Mouse (Mus musculus): ENCODE measurements at regions not wholly inside any gene's neighbourhood (a gene's known extent, or its start where the extent isn't known, plus 50 kb on each side); places are given as distances from the start of the nearest gene placed in this dataset.

GRCm38 (mm10) chr12:45659612-45660011 is 585.1 kb upstream of the Stxbp6 start:
- DNase-seq (ENCODE audit: extremely low read depth), result no peak

GRCm38 (mm10) chr12:45656574-45656973 is 582.1 kb upstream of the Stxbp6 start:
- no peak for TF ChIP-seq CHD1 (IDR thresholded peaks at IDR 0.05; ENCODE audit: low read depth, low read length)
- no peak for TF ChIP-seq MAX (IDR thresholded peaks at IDR 0.05; ENCODE audit: low read length)
- no peak for TF ChIP-seq JUN (IDR thresholded peaks at IDR 0.05; ENCODE audit: insufficient read depth, low read depth, low read length)
- TF ChIP-seq POLR2AphosphoS2 (IDR thresholded peaks at IDR 0.05; ENCODE audit: low read depth, low read length), result no peak
- no peak for TF ChIP-seq KAT2A (IDR thresholded peaks at IDR 0.05; ENCODE audit: insufficient replicate concordance, low read length)
- no peak for TF ChIP-seq UBTF (IDR thresholded peaks at IDR 0.05; ENCODE audit: low read depth, low read length)
- no peak for TF ChIP-seq ZMIZ1 (IDR thresholded peaks at IDR 0.05; ENCODE audit: low read depth, low read length)
- TF ChIP-seq BHLHE40 (IDR thresholded peaks at IDR 0.05; ENCODE audit: low read depth, low read length), result no peak
- no peak for TF ChIP-seq ELF1 (IDR thresholded peaks at IDR 0.05; ENCODE audit: low read depth, low read length)
- TF ChIP-seq ETS1 (conservative IDR thresholded peaks at IDR 0.05; ENCODE audit: low read depth, low read length), result no peak
- TF ChIP-seq NRF1 (IDR thresholded peaks at IDR 0.05; ENCODE audit: low read depth, low read length), result no peak
- TF ChIP-seq MXI1 (IDR thresholded peaks at IDR 0.05; ENCODE audit: low read depth, low read length), result no peak
- DNase-seq (ENCODE audit: extremely low read depth), result no peak
- H3K79me2 ChIP-seq (replicated peaks; ENCODE audit: control insufficient read depth, extremely low read depth, insufficient read depth, poor library complexity, severe bottlenecking), result no peaks in the 10 kb centered on the region
- in situ Hi-C loops (cut with MboI; ENCODE audit: low pct_ligation_motif_present, low pct_unique_long_range_greater_than_20kb, low sequenced_read_pairs), result no loop called here
- no peak overlapping the region for H3K4me3 ChIP-seq (replicated peaks in 1 of 3; ENCODE audit: low read depth in 2 of 3, low read length in 2 of 3, poor library complexity in 1 of 3)
- no peaks in the 10 kb centered on the region for H3K36me3 ChIP-seq (replicated peaks in 1 of 2; ENCODE audit: control insufficient read depth in 1 of 2, insufficient read depth in 1 of 2, low read length in 1 of 2)
- no peak overlapping the region for H3K9ac ChIP-seq (ENCODE audit: insufficient read depth, low read depth)
- peaks cover 29% of the 10 kb centered on the region for H3K9me3 ChIP-seq (replicated peaks; ENCODE audit: low read length)
- no peak overlapping the region for H3K27ac ChIP-seq (ENCODE audit: insufficient read depth, low read depth)
- no peaks in the 10 kb centered on the region for H3K27me3 ChIP-seq (replicated peaks)
- H3K4me1 ChIP-seq (ENCODE audit: control insufficient read depth in 1 of 2, insufficient read depth in 2 of 2), result no peaks in the 10 kb centered on the region
- dilution Hi-C loops (cut with MboI; ENCODE audit: extremely low pct_ligation_motif_present, extremely low pct_unique_long_range_greater_than_20kb, low sequenced_read_pairs), result no loop called here
- no peak overlapping the region for H3K4me2 ChIP-seq (ENCODE audit: insufficient read depth, low read depth, poor library complexity, severe bottlenecking)

More at GRCm38 (mm10) chr12:45659612-45660011, 585.1 kb upstream of the Stxbp6 start:
- dilution Hi-C loops (cut with MboI; ENCODE audit: extremely low pct_ligation_motif_present, extremely low pct_unique_long_range_greater_than_20kb, low sequenced_read_pairs), result no loop called here
- H3K27ac ChIP-seq (ENCODE audit: insufficient read depth, low read depth), result no peak overlapping the region
- in situ Hi-C loops (cut with MboI; ENCODE audit: low pct_ligation_motif_present, low pct_unique_long_range_greater_than_20kb, low sequenced_read_pairs), result no loop called here
- no peak overlapping the region for H3K4me2 ChIP-seq (ENCODE audit: insufficient read depth, low read depth, poor library complexity, severe bottlenecking)
- no peaks in the 10 kb centered on the region for H3K4me1 ChIP-seq (ENCODE audit: control insufficient read depth in 1 of 2, insufficient read depth in 2 of 2)
- H3K79me2 ChIP-seq (replicated peaks; ENCODE audit: control insufficient read depth, extremely low read depth, insufficient read depth, poor library complexity, severe bottlenecking), result no peaks in the 10 kb centered on the region
- peaks cover 31% of the 10 kb centered on the region for H3K9me3 ChIP-seq (replicated peaks; ENCODE audit: low read length)
- H3K27me3 ChIP-seq (replicated peaks), result no peaks in the 10 kb centered on the region
- H3K9ac ChIP-seq (ENCODE audit: insufficient read depth, low read depth), result no peak overlapping the region
- TF ChIP-seq SMC3 (IDR thresholded peaks at IDR 0.05; ENCODE audit: low read depth, low read length) (no peak), ZNF384 (IDR thresholded peaks at IDR 0.05; ENCODE audit: low read depth, low read length) (no peak), ELF1 (IDR thresholded peaks at IDR 0.05; ENCODE audit: low read depth, low read length) (no peak), E2F4 (IDR thresholded peaks at IDR 0.05; ENCODE audit: insufficient replicate concordance, low read depth, low read length) (no peak), KAT2A (IDR thresholded peaks at IDR 0.05; ENCODE audit: insufficient replicate concordance, low read length) (no peak), JUN (IDR thresholded peaks at IDR 0.05; ENCODE audit: insufficient read depth, low read depth, low read length) (no peak), JUND (conservative IDR thresholded peaks at IDR 0.05; ENCODE audit: low read depth, low read length) (no peak), MXI1 (IDR thresholded peaks at IDR 0.05; ENCODE audit: low read depth, low read length) (no peak), MAZ (IDR thresholded peaks at IDR 0.05; ENCODE audit: low read depth, low read length) (no peak), MAFK (IDR thresholded peaks at IDR 0.05; ENCODE audit: insufficient replicate concordance, low read length) (no peak)
- H3K4me3 ChIP-seq (replicated peaks in 1 of 3; ENCODE audit: low read depth in 2 of 3, low read length in 2 of 3, poor library complexity in 1 of 3), result no peak overlapping the region
- H3K36me3 ChIP-seq (replicated peaks in 1 of 2; ENCODE audit: control insufficient read depth in 1 of 2, insufficient read depth in 1 of 2, low read length in 1 of 2), result no peaks in the 10 kb centered on the region

Measured in CH12.LX (cell line).